Mouse (Mus musculus) ES-E14 (cell line): Measurements from ENCODE around the gene BC048403. TPM values are rescaled to one million over a fixed set of nuclear protein-coding genes. Genes with fewer than 3 reads are reported as not detected.

Experiments used
- DNase-seq: peaks from one replicate; pipeline ENCODE4 v3.0.0-alpha.2; 2013; ENCODE audit warnings: low read depth, low spot score
- H3K27ac ChIP-seq: 2 replicates; pipeline ENCODE4 v1.5.1; 2012; ENCODE audit warnings: low read depth, mild to moderate bottlenecking, low read length, moderate library complexity, mixed read lengths; ENCODE audit not compliant: poor library complexity, insufficient read depth, severe bottlenecking
- H3K36me3 ChIP-seq: 2 replicates; pipeline ENCODE4 v1.6.1; 2012; ENCODE audit warnings: mild to moderate bottlenecking, low read length, moderate library complexity, mixed read lengths; ENCODE audit not compliant: control insufficient read depth, poor library complexity, insufficient read depth, severe bottlenecking
- H3K4me1 ChIP-seq, 2 experiments: fragments of 150-350 bp in 1 of 2; sonication (generic) in 1 of 2; 2 replicates each; pipeline ENCODE4 v1.6.1; 2012; ENCODE audit warnings: low read length in 2 of 2, mild to moderate bottlenecking in 1 of 2, mixed read lengths in 1 of 2; ENCODE audit not compliant: control insufficient read depth in 2 of 2, insufficient read depth in 2 of 2, poor library complexity in 1 of 2
- H3K4me3 ChIP-seq, 2 experiments: fragments of 150-350 bp in 1 of 2; sonication (generic) in 1 of 2; 2 replicates each; pipeline ENCODE4 v1.5.1; 2012; ENCODE audit warnings: low read length in 2 of 2, low read depth in 1 of 2, mild to moderate bottlenecking in 1 of 2, mixed read lengths in 1 of 2; ENCODE audit not compliant: insufficient read depth in 1 of 2, poor library complexity in 1 of 2, severe bottlenecking in 1 of 2
- H3K9ac ChIP-seq: 2 replicates; pipeline ENCODE4 v1.6.1; 2012; ENCODE audit warnings: low read depth, mild to moderate bottlenecking, low read length, mixed read lengths; ENCODE audit not compliant: poor library complexity, insufficient read depth, severe bottlenecking
- H3K9me3 ChIP-seq: fragments of 150-350 bp; sonication (generic); 2 replicates; pipeline ENCODE4 v1.6.1; 2012; ENCODE audit warnings: low read depth, mild to moderate bottlenecking, low read length; ENCODE audit not compliant: control insufficient read depth, insufficient read depth
- CHD2 ChIP-seq: IDR thresholded peaks from 2 replicates; pipeline ENCODE4 v1.6.1; 2014; ENCODE audit warnings: mild to moderate bottlenecking, low read depth, low read length, inconsistent platforms
- HCFC1 ChIP-seq: IDR thresholded peaks from 2 replicates; pipeline ENCODE4 v1.6.1; 2012; ENCODE audit warnings: low read length, inconsistent platforms, borderline replicate concordance; ENCODE audit not compliant: insufficient read depth
- MAFK ChIP-seq: IDR thresholded peaks from 2 replicates; pipeline ENCODE4 v1.6.1; 2014; ENCODE audit warnings: mild to moderate bottlenecking, low read depth, low read length, inconsistent platforms; ENCODE audit not compliant: insufficient read depth
- ZC3H11A ChIP-seq: IDR thresholded peaks from 2 replicates; pipeline ENCODE4 v1.6.1; 2012; ENCODE audit warnings: low read depth, mild to moderate bottlenecking, inconsistent platforms, low read length, borderline replicate concordance
- ZNF384 ChIP-seq: IDR thresholded peaks from 2 replicates; pipeline ENCODE4 v1.6.1; 2012; ENCODE audit warnings: low read depth, low read length, inconsistent platforms
- in situ Hi-C, 2 experiments: fragments of 600-800 bp; cut with MboI; formaldehyde crosslinking; loops; one replicate each; pipeline ENCODE4 v1.15.1; 2025; ENCODE audit warnings: low sequenced_read_pairs in 2 of 2, inconsistent platforms in 1 of 2; ENCODE audit not compliant: unreplicated experiment in 2 of 2
- total RNA-seq: library from RNA; depleted of rRNA; stranded (reverse); fragments of 300-350 nt; gene quantifications from 2 replicates; pipeline ENCODE4 v1.2.3, GENCODE M21; 2012

The BC048403 gene
- total RNA-seq, 1 experiment = 5.2 TPM

DNA sequence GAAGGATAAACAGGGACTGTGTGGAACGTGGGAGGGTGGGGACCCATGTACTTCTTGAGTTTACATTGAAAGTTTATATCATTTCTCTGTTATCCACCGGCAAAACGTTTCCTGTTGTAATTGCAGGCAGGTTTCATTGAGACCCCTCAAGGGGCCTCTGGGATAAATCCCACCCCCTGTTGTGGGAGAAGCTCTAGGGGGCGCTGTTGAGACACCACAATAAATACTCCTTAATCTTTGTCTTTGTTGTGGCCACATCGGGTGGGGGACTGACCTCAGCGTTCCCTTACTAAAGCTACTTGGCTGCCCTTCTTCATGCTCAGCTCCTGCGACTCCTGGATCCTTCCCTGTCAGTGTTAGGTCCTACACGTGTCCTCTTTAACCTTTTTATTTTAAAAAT, 19.4 kb downstream of the BC048403 start:
- in situ Hi-C loops = loop anchor here in 1 of 2 experiments (25.0 kb wide), 1 partner anchor 278 kb away; the partner anchor contains the start of gene Srgap1
- Histone ChIP-seq H3K36me3 (no peaks in the 10 kb centered on the region), H3K4me1 (no peaks in the 10 kb centered on the region), H3K9me3 (no peaks in the 10 kb centered on the region), H3K4me3 (no peak overlapping the region), H3K27ac (no peak overlapping the region), H3K9ac (no peak overlapping the region)
- no peak for TF ChIP-seq HCFC1
- no peak for TF ChIP-seq MAFK
- no peak for TF ChIP-seq ZNF384
- TF ChIP-seq ZC3H11A = no peak
- TF ChIP-seq CHD2 = no peak
- peak; percentile 60 for DNase-seq

DNA sequence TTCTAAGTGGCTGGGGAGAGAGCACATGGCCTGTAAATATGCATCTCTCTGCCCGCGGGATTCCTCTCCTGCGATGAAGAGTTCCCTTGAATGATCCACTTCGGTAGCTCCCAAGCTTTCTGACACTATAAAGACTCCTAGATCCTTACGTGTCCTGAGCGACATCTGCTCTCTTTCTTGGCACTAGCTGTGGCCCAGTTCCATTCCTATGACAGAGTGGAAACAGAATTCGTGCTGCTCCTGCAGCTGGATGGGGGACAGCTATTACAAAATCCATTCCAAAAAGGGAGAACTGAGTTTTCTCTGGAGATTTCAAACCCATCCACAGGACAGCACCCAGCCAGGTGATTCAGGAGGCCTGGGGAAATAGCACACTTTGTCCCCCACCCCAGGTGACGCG, 22.4 kb downstream of the BC048403 start:
- H3K36me3 ChIP-seq = no peaks in the 10 kb centered on the region
- H3K4me1 ChIP-seq = no peaks in the 10 kb centered on the region
- no peak overlapping the region for H3K9ac ChIP-seq
- no peak for TF ChIP-seq HCFC1
- TF ChIP-seq MAFK = no peak
- no peak for TF ChIP-seq CHD2
- no peak for TF ChIP-seq ZNF384
- no peak for TF ChIP-seq ZC3H11A
- no peak for DNase-seq
- in situ Hi-C loops = loop anchor here (5.0 to 25.0 kb wide), 2 partner anchors 275 to 285 kb away; partner anchors contain the start of gene Srgap1 (in 2 of the 2)
- no peak overlapping the region for H3K4me3 ChIP-seq
- H3K27ac ChIP-seq = no peak overlapping the region
- no peaks in the 10 kb centered on the region for H3K9me3 ChIP-seq

DNA sequence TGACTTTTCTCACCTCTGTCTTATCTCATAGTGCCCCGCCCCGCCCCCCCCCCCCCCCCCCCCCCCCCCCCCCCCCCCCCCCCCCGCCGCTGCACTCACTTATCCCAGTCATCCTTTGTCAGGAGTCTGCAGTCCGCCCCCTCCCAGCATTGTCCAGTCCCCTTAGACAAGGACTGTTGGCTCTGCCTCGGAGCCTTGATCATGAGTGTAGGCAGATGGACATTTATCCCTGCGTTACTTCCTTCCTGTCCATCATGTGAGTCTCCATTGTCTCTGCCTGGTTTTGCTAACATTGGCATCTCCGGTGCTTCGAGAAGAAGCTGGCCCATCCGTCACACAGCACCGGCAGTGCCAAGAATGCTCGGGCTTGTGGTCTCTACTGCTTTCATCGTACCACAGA, 23.5 kb downstream of the BC048403 start:
- H3K27ac ChIP-seq = no peak overlapping the region
- H3K9ac ChIP-seq = no peak overlapping the region
- no peaks in the 10 kb centered on the region for H3K36me3 ChIP-seq
- no peak for DNase-seq
- no peak for TF ChIP-seq ZNF384
- no peak for TF ChIP-seq MAFK
- no peak for TF ChIP-seq CHD2
- H3K4me3 ChIP-seq = no peak overlapping the region
- H3K4me1 ChIP-seq = no peaks in the 10 kb centered on the region
- no peaks in the 10 kb centered on the region for H3K9me3 ChIP-seq
- in situ Hi-C loops = loop anchor here (5.0 to 25.0 kb wide), 2 partner anchors 274 to 284 kb away; partner anchors contain the start of gene Srgap1 (in 2 of the 2)

DNA sequence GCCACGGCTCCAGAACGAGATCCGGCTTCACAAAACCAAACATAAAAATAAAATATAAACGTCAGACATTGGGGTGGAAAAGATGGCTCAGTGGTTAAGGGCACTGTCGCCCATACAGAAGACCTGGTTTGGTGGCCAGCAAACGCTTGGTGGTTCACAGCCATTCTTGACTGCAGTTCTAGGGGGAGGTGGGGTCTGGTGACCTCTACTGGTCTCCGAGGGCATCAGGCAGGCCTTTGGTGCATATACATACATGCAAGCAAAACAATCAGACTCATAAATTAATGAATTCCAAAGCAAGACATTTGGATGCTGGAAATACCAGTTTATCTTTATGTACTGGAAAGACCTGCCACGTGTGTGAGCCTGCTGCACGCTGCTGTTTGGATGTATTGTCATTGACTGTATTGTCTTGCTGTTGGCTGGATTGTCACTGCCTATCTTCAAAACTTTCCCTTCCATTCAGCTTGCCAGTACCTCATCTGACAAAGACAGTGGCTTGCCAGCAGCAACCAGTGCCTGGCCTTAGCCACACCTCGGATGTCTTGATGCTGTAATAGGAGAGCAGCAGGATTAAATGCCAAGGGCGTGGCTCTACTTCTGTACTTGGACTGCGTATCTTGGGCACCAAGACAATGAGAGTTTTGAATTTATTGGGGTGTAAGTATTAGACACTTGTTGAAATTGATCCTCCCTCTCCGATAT, 24.9 kb downstream of the BC048403 start:
- in situ Hi-C loops = loop anchor here (5.0 to 25.0 kb wide), 2 partner anchors 273 to 283 kb away; partner anchors contain the start of gene Srgap1 (in 2 of the 2)
- no peaks in the 10 kb centered on the region for H3K9me3 ChIP-seq
- H3K4me3 ChIP-seq = no peak overlapping the region
- H3K36me3 ChIP-seq = no peaks in the 10 kb centered on the region
- TF ChIP-seq ZC3H11A (no peak), CHD2 (no peak), HCFC1 (no peak), MAFK (no peak), ZNF384 (no peak)
- H3K9ac ChIP-seq = no peak overlapping the region
- no peak overlapping the region for H3K27ac ChIP-seq
- H3K4me1 ChIP-seq = no peaks in the 10 kb centered on the region
- no peak for DNase-seq
